Mouse (Mus musculus) heart, postnatal 10 days (tissue): Measurements from ENCODE around the gene Olfr945. TPM values are rescaled to one million over a fixed set of nuclear protein-coding genes. Genes with fewer than 3 reads are reported as not detected.

Experiments
- DNase-seq, 2 experiments: peaks; one replicate each; pipeline ENCODE4 v3.0.0; 2021
- intact Hi-C: fragments of 180-260 bp; cut with DNase I; formaldehyde crosslinking; loops from one replicate; pipeline ENCODE4 v1.15.1; 2025
- total RNA-seq, 2 experiments: library from RNA; stranded (reverse); gene quantifications; 2 replicates each; pipeline ENCODE4 v1.2.3; 2021

Gene Olfr945
- not detected for total RNA-seq

GRCm38 (mm10) chr9:39276718-39277117, at the start of gene Olfr945:
Olfr945 (minus strand) TSS chr9:39276818.
- intact Hi-C loops = no loop called here
- no peak for DNase-seq

- intact Hi-C loops = no loop called here
- no peak for DNase-seq
Observed at GRCm38 (mm10) chr9:39325945-39326344, 49.3 kb upstream of the Olfr945 start, which contains the start of gene Olfr948. Olfr948 (minus strand) TSS chr9:39326045.

- DNase-seq = no peak
- intact Hi-C loops = no loop called here
Observed at GRCm38 (mm10) chr9:39287136-39287535, 10.5 kb upstream of the Olfr945 start.

GRCm38 (mm10) chr9:39249894-39250293, 26.7 kb downstream of the Olfr945 start, which contains the start of gene Olfr1537:
Olfr1537 (minus strand) TSS chr9:39249994.
- intact Hi-C loops = no loop called here
- DNase-seq = no peak

Other genes starting within 250 kb of the Olfr945 start
- gene Olfr937, start 211.9 kb downstream of the Olfr945 start, total RNA-seq = not detected
- gene Olfr938, start 197.9 kb downstream of the Olfr945 start, total RNA-seq = not detected
- not detected for gene Olfr27, start 148.7 kb downstream of the Olfr945 start, total RNA-seq
- gene Olfr943, start 110.5 kb downstream of the Olfr945 start, total RNA-seq = not detected
- not detected for gene Olfr944, start 74.9 kb downstream of the Olfr945 start, total RNA-seq
- not detected for gene Olfr1537, start 26.8 kb downstream of the Olfr945 start, total RNA-seq
- not detected for gene Olfr948, start 49.2 kb upstream of the Olfr945 start, total RNA-seq
- not detected for gene Olfr951, start 110.6 kb upstream of the Olfr945 start, total RNA-seq
- not detected for gene Olfr952, start 150.3 kb upstream of the Olfr945 start, total RNA-seq
- not detected for gene Olfr954, start 179.9 kb upstream of the Olfr945 start, total RNA-seq
- not detected for gene Olfr955, start 195.1 kb upstream of the Olfr945 start, total RNA-seq
- gene Olfr44, start 217.2 kb upstream of the Olfr945 start, total RNA-seq = not detected
- gene Olfr957, start 239.0 kb upstream of the Olfr945 start, total RNA-seq = not detected